Mouse (Mus musculus) mesoderm, embryonic 11.5 days (tissue): Measurements from ENCODE around the gene Gm11361.

Source experiments
- DNase-seq: peaks from one replicate; pipeline ENCODE4 v3.0.0-alpha.2; 2012; ENCODE audit warnings: low read depth, low spot score

Gene Gm11361

GRCm38 (mm10) chr13:28257228-28257627 is at the start of gene Gm11361:
TSS of gene Gm11361 (plus strand) at chr13:28257528.
- DNase-seq: no peak

- DNase-seq: no peak
Measured at GRCm38 (mm10) chr13:28264399-28264798, 7.1 kb downstream of the Gm11361 start.

GRCm38 (mm10) chr13:28287368-28287767 is 30.0 kb downstream of the Gm11361 start:
- no peak for DNase-seq

DNA sequence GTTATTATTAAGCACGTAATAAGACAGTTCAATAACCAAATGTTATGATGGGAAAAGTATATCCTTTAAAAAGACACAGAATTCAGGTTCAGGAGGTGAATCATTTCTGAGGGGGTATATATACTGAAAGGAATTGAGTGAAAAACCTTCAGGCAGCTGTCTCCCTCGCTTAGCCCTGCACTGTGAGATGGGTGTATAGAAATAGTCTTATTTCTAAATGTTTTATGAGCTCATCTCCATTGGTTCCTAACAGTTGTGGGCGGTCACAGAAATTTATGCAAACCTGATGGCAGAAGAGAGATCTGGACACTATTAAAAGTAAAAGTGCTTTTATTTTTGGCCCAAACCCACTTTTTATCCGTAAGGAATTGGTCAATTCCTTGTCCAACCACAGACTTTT is 36.9 kb downstream of the Gm11361 start:
- DNase-seq: no peak

DNA sequence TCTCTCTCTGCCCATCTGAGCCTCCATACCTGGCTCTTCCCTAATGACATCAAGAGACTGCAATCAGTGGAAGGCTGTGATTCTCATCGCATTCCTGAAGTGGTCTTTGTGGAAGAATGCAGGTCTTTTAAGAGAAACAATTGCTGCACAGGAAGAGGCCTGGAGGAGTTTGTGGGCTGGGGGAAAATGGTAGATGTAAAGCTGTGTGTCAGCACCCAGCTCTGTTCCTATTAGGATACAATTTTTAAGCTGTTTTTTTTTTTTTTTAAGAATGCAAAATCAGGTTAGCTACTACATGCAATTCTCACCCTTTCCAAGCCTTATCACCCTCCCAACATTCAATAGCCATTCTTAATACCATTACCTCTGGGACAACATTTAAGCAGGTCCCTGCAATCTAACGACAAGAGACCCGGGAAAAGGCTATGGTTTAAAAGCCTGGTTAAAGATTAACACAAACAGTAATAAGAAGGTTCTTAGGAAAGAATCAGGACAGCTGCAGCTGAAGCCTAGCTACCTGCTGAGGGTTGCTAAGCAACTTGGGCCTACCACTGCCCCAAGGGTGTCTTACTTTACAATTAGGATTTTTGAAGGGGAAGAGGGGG is 37.5 kb downstream of the Gm11361 start:
- DNase-seq: peak; percentile 58

DNA sequence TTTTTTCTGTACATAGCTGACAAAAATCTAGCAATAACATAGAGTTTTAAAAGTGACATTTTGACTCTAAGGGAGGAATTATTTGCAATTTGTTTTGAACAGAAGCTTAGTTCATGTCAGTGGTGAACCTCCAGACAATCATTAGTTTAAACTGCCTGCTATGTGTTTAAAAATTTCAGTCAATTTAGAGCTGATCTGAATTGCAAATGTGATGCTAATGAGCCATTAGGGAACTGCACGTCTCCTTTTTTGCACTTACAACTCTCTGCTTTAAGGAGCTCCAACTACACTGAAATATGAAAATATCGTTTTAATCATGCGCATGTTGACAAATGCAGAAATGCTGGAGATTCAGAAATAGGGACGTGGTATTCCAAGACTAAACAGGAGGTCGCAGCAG is 38.2 kb downstream of the Gm11361 start:
- DNase-seq: no peak

GRCm38 (mm10) chr13:28297098-28297497 is 39.8 kb downstream of the Gm11361 start:
- no peak for DNase-seq

- DNase-seq: no peak
Measured at GRCm38 (mm10) chr13:28297577-28297976, 40.2 kb downstream of the Gm11361 start.
